Mouse (Mus musculus) erythroblast, embryonic 14.5 days (primary cell): ENCODE results near the gene Slc6a12. TPM values are rescaled to one million over a fixed set of nuclear protein-coding genes. Genes with fewer than 3 reads are reported as not detected.
"Not testable (repeated sequence)": the region's sequence is repeated elsewhere in the genome, so short reads cannot be mapped to it uniquely, and the experiment has no call there.

ENCODE experiments used
- H3K27me3 ChIP-seq: 2 replicates; pipeline ENCODE4 v1.6.1; 2012; ENCODE audit warnings: inconsistent platforms; ENCODE audit not compliant: control insufficient read depth
- H3K36me3 ChIP-seq: 2 replicates; pipeline ENCODE4 v1.6.1; 2012; ENCODE audit warnings: mild to moderate bottlenecking, inconsistent platforms; ENCODE audit not compliant: control insufficient read depth
- H3K4me1 ChIP-seq: 2 replicates; pipeline ENCODE4 v1.6.1; 2012; ENCODE audit warnings: inconsistent platforms; ENCODE audit not compliant: control insufficient read depth
- H3K4me3 ChIP-seq: replicated peaks from 2 replicates; pipeline ENCODE3; 2012; ENCODE audit warnings: moderate library complexity, mild to moderate bottlenecking, inconsistent platforms
- H3K9me3 ChIP-seq: 2 replicates; pipeline ENCODE4 v1.6.1; 2012; ENCODE audit warnings: low read length, inconsistent platforms, mixed read lengths; ENCODE audit not compliant: control insufficient read depth
- GATA1 ChIP-seq: IDR thresholded peaks from 2 replicates; pipeline ENCODE4 v1.6.1; 2012; ENCODE audit warnings: low read length, inconsistent platforms, mixed read lengths
- TAL1 ChIP-seq: IDR thresholded peaks from 3 replicates; pipeline ENCODE4 v1.6.1; 2012; ENCODE audit warnings: low read length, inconsistent platforms, mixed read lengths
- polyA plus RNA-seq: library from polyadenylated mRNA; stranded (reverse); fragments of >175 nt; gene quantifications from 2 replicates; pipeline ENCODE4 v1.2.3, GENCODE M21; 2012

Slc6a12 gene
- polyA plus RNA-seq, 1 experiment: not detected

- H3K27me3 ChIP-seq: no peaks in the 10 kb centered on the region
- H3K4me3 ChIP-seq: no peak overlapping the region
- H3K36me3 ChIP-seq: no peaks in the 10 kb centered on the region; the same call in 1 of the 2 replicates
- no peaks in the 10 kb centered on the region for H3K9me3 ChIP-seq
- TF ChIP-seq GATA1: no peak
- TF ChIP-seq TAL1: no peak
- no peaks in the 10 kb centered on the region for H3K4me1 ChIP-seq
These were observed 21.1 kb downstream of the Slc6a12 start for GRCm38 (mm10) chr6:121363956-121364355.

- not testable (repeated sequence) for H3K27me3 ChIP-seq, H3K4me1 ChIP-seq, H3K9me3 ChIP-seq, H3K36me3 ChIP-seq, H3K4me3 ChIP-seq
These were observed 23.7 kb downstream of the Slc6a12 start for GRCm38 (mm10) chr6:121366537-121366936.

- Histone ChIP-seq H3K27me3 (no peaks in the 10 kb centered on the region), H3K9me3 (no peaks in the 10 kb centered on the region), H3K36me3 (no peaks in the 10 kb centered on the region; the same call in 1 of the 2 replicates), H3K4me1 (no peaks in the 10 kb centered on the region), H3K4me3 (no peak overlapping the region)
- TF ChIP-seq GATA1 (no peak), TAL1 (no peak)
These were observed 24.2 kb downstream of the Slc6a12 start for GRCm38 (mm10) chr6:121367099-121367498.

DNA sequence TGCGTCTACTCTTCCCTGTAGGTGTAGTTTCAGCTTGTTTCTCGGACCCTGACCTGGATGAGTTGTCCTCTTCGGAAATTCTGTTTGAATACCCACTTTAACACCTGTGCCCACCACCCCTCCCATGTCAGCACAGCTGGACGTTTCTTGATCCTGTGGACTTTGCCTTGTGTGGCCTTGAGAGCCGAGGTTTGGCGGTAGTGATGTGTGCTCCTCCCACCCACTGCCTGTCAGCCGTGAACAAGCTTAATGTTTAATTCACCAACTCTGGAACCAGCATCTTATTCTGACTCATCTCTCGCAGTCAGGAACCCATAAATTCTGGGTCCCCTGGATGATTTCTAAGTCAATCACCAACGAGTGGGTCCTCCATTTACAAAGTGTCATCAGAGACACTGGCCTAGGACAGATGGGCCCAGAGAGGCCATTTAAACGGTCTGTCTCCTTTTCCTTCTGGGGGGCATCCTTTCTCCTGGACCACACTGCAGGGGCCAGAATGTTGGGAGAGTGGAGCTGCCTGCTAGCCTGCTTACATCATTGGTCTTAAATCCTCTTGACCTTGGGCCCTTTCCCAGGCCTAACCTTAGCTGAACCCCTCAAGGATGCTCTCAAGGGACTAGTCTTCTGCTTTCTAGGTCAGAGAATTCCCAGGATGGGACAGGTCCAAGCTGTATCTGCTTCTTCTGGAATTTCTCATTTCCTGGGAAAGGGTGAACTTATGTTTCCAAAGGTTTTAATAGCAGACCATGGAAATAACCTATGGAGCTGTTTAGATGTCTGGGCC is 28.5 kb downstream of the Slc6a12 start:
- H3K27me3 ChIP-seq: no peaks in the 10 kb centered on the region
- H3K36me3 ChIP-seq: no peaks in the 10 kb centered on the region
- no peaks in the 10 kb centered on the region for H3K9me3 ChIP-seq
- TF ChIP-seq TAL1 (no peak), GATA1 (no peak)
- H3K4me3 ChIP-seq: no peak overlapping the region
- H3K4me1 ChIP-seq: no peaks in the 10 kb centered on the region

DNA sequence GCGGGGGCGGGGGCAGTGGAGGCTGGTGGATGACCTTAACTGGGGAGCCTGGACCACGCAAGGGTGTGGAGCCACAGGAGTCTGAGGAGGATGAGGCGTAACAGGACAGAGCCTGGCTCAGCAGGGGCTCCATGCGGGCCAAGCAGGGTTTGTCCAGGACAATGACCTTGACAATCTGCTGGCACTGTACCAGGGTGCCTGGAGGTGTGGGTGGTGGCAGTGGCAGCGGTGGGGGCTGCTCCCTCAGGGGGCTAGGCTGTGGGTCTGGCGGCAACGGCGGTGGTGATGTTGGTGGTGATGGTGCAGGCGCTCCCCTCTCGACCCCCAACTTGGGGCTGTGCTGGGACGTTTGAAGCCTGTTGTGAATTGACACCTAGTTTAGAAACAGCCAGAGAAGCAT is 33.3 kb downstream of the Slc6a12 start:
- TF ChIP-seq TAL1: no peak
- TF ChIP-seq GATA1: no peak
- Histone ChIP-seq H3K4me3 (no peak overlapping the region), H3K4me1 (no peaks in the 10 kb centered on the region), H3K36me3 (no peaks in the 10 kb centered on the region), H3K9me3 (no peaks in the 10 kb centered on the region), H3K27me3 (no peaks in the 10 kb centered on the region)

- Histone ChIP-seq H3K27me3 (no peaks in the 10 kb centered on the region), H3K4me1 (no peaks in the 10 kb centered on the region)
- TF ChIP-seq TAL1 (no peak), GATA1 (no peak)
These were observed 35.4 kb downstream of the Slc6a12 start for GRCm38 (mm10) chr6:121378256-121378655.

GRCm38 (mm10) chr6:121380576-121380975 is 37.7 kb downstream of the Slc6a12 start:
- H3K9me3 ChIP-seq: no peaks in the 10 kb centered on the region
- no peak overlapping the region for H3K4me3 ChIP-seq
- no peak for TF ChIP-seq GATA1
- TF ChIP-seq TAL1: no peak
- no peaks in the 10 kb centered on the region for H3K36me3 ChIP-seq
- no peaks in the 10 kb centered on the region for H3K4me1 ChIP-seq
- no peaks in the 10 kb centered on the region for H3K27me3 ChIP-seq

More at GRCm38 (mm10) chr6:121378256-121378655, 35.4 kb downstream of the Slc6a12 start:
- no peak overlapping the region for H3K4me3 ChIP-seq
- no peaks in the 10 kb centered on the region for H3K9me3 ChIP-seq
- H3K36me3 ChIP-seq: no peaks in the 10 kb centered on the region

GRCm38 (mm10) chr6:121382071-121382470 is 39.2 kb downstream of the Slc6a12 start:
- Histone ChIP-seq H3K27me3 (no peaks in the 10 kb centered on the region), H3K4me1 (no peaks in the 10 kb centered on the region), H3K36me3 (no peaks in the 10 kb centered on the region), H3K9me3 (no peaks in the 10 kb centered on the region), H3K4me3 (no peak overlapping the region)
- TF ChIP-seq TAL1 (no peak), GATA1 (no peak)

DNA sequence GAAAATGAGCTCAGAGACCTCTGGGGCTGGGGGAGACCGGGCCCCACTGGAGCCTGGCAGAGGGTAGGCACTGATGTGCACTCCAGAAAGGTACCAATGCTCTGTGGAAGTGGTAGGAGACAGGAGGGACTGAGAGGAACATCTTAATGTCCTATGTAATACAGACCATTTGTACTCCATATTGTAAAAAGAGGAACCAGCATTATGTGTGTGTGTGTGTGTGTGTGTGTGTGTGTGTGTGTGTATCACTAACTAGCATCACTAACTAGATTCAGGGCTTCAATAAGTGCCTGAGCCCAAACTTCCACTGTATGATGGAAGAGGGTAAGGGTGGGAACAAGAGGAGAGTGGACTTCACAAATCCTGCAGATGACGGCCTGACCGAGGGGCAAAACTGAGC is 42.5 kb downstream of the Slc6a12 start:
- H3K27me3 ChIP-seq: no peaks in the 10 kb centered on the region; the same call in 1 of the 2 replicates
- no peaks in the 10 kb centered on the region for H3K9me3 ChIP-seq

More for the DNA sequence above, 42.5 kb downstream of the Slc6a12 start:
- no peak overlapping the region for H3K4me3 ChIP-seq
- no peaks in the 10 kb centered on the region for H3K4me1 ChIP-seq
- H3K36me3 ChIP-seq: no peaks in the 10 kb centered on the region
- TF ChIP-seq TAL1 (no peak), GATA1 (no peak)
